Mouse (Mus musculus): Measurements from ENCODE around the gene Ostn. TPM values are rescaled to one million over a fixed set of nuclear protein-coding genes. Genes with fewer than 3 reads are reported as not detected.
"Not testable (repeated sequence)": the region's sequence is repeated elsewhere in the genome, so short reads cannot be mapped to it uniquely, and the experiment has no call there.

Gene Ostn
- polyA plus RNA-seq (2015; fragmentation: Nextera tagmentation; extraction: Ambion mirVana) = not detected in 2 replicates

DNA sequence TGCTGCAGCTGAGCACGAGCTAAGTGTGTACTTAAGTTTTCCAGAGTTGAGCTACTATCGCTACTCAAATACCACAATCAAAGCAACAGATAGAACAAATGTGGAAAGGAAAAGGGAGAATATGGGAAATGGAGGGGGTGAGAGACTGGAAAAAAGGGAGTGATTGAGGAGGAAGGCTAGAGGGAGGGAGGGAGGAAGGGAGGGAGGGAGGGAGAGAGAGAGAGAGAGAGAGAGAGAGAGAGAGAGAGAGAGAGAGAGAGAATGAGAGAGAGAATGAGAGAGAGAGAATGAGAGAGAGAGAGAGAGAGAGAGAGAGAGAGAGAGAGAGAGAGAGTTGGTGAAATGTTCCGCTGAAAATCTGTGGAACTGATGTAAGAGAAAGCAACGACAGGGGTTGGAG lies at the start of gene Ostn:
TSS of gene Ostn (plus strand) at position 301 of the 400 bp plus-strand sequence.
- not testable (repeated sequence) for H3K4me1 ChIP-seq (replicated peaks); H3K9ac ChIP-seq; H3K4me3 ChIP-seq; ATAC-seq (ENCODE audit: low FRiP score, low read depth); H3K36me3 ChIP-seq; H3K27ac ChIP-seq (replicated peaks); H3K27me3 ChIP-seq; H3K9me3 ChIP-seq; H3K4me2 ChIP-seq
- 74% methylated on average over 4 of the region's 4 CpGs for WGBS

DNA sequence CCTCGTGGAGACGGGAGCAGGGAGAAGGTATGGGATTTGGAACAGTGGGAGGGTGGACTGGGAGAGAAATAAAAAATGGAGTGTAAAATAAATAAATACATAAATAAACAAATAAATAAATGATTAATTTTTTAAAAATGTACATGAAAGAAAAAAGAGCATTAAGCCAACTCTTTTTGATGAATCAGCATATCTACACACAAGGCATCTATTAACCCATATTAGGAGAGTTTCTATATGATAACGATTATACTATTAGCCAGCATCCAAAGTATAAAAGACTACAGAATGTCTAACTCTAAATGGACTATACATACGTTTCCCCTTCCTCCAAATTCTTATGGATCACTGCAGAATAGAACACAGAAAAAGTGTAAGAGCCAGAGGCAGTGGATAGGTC lies 38.5 kb upstream of the Ostn start:
- ATAC-seq (ENCODE audit: low FRiP score, low read depth) = no peak
- no peaks in the 10 kb centered on the region for H3K9me3 ChIP-seq
- H3K4me2 ChIP-seq = no peak overlapping the region
- no peak overlapping the region for H3K27ac ChIP-seq (replicated peaks)
- no peaks in the 10 kb centered on the region for H3K4me1 ChIP-seq (replicated peaks)
- 87% methylated on average over 4 of the region's 4 CpGs for WGBS
- no peak overlapping the region for H3K9ac ChIP-seq
- H3K4me3 ChIP-seq = no peak overlapping the region
- H3K36me3 ChIP-seq = no peaks in the 10 kb centered on the region
- H3K27me3 ChIP-seq = no peaks in the 10 kb centered on the region

DNA sequence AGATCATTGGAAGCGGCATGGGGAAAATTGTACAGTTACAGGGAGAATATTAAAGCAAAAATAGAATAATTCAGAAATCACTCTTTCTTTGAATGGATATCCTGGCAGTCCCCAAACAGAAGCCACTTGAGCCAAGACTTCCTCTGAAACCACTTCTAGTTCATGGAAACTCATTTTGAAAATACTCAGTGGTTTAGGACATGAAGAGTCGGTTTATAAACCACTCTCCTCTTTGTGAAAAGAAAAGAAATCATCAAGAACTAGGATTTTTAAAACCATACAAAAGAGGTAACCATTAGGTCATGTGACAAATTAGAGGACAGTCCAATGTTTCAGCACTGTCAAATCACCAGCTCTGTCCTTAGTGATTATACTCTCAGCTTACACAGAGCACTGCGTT lies 19.9 kb upstream of the Ostn start:
- no peak overlapping the region for H3K4me2 ChIP-seq
- no peak for ATAC-seq (ENCODE audit: low FRiP score, low read depth)
- WGBS = 84% methylated on average over 3 of the region's 3 CpGs
- H3K27ac ChIP-seq (replicated peaks) = no peak overlapping the region
- no peak overlapping the region for H3K9ac ChIP-seq
- no peaks in the 10 kb centered on the region for H3K36me3 ChIP-seq
- no peak overlapping the region for H3K4me3 ChIP-seq
- no peaks in the 10 kb centered on the region for H3K4me1 ChIP-seq (replicated peaks)
- H3K9me3 ChIP-seq = no peaks in the 10 kb centered on the region
- H3K27me3 ChIP-seq = no peaks in the 10 kb centered on the region

DNA sequence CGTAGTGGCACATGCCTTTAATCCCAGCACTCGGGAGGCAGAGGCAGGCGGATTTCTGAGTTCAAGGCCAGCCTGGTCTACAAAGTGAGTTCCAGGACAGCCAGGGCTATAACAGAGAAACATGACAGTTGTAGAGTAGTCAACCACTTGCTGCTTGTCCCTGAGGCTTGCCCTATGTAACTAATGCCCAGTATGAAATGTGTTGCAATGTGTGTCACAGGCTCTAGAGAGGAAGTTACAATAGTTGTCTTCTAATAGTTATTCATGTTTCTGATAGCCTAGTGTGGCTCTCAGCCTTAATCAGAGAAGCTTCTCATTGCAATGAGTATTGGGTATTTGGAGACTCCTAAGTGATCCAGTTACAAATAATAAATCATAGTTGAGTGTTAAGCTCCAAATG lies 10.8 kb upstream of the Ostn start:
- Histone ChIP-seq H3K4me3 (no peak overlapping the region), H3K4me2 (no peak overlapping the region), H3K4me1 (replicated peaks) (no peaks in the 10 kb centered on the region), H3K27me3 (no peaks in the 10 kb centered on the region), H3K27ac (replicated peaks) (no peak overlapping the region), H3K36me3 (no peaks in the 10 kb centered on the region), H3K9me3 (no peaks in the 10 kb centered on the region), H3K9ac (no peak overlapping the region)
- 97% methylated on average over 3 of the region's 3 CpGs for WGBS
- ATAC-seq (ENCODE audit: low FRiP score, low read depth) = no peak

DNA sequence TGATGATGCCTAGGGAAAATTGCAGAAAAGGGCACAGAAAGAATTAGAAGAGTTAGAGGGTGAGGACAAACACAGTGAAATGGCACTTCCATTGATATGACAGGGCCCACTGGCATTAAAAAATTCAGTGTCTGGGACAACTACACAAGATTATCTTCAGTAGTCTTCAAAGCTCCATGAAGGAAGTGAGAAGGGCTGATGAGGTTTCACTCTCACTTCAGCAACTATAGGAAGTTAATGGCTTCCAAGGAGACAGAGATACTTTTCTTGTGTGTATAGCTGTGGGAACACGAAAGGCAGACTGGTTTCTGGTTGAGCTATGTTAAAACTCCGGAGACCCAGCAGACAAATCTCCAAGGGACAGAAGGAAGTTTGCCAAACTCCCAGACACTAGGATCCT lies 10.4 kb upstream of the Ostn start:
- Histone ChIP-seq H3K9ac (no peak overlapping the region), H3K4me3 (no peak overlapping the region), H3K27me3 (no peaks in the 10 kb centered on the region), H3K9me3 (no peaks in the 10 kb centered on the region), H3K36me3 (no peaks in the 10 kb centered on the region), H3K27ac (replicated peaks) (no peak overlapping the region), H3K4me1 (replicated peaks) (no peaks in the 10 kb centered on the region), H3K4me2 (no peak overlapping the region)
- WGBS = 80% methylated on average over 2 of the region's 2 CpGs
- ATAC-seq (ENCODE audit: low FRiP score, low read depth) = no peak

DNA sequence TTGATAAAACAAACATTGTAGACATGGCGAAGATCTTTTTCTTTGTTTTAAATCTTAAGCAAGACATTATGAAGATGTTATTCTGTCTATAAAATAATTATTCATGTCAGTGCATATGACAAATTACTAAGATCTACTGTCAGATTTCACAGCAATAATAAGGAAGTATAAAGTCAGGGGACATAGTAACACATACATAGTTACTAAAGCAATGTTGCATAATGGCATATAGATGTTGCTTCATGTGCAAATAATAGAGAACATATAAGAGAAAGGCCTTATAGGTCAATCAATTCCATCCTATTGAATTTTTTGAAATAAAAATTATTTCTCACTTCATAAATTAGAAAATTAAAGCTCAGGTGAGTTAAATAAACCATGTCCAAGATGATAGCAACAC lies 11.8 kb downstream of the Ostn start:
- Histone ChIP-seq H3K27ac (replicated peaks) (no peak overlapping the region), H3K27me3 (no peaks in the 10 kb centered on the region), H3K4me2 (no peak overlapping the region), H3K9me3 (no peaks in the 10 kb centered on the region), H3K4me3 (no peak overlapping the region), H3K4me1 (replicated peaks) (no peaks in the 10 kb centered on the region), H3K36me3 (no peaks in the 10 kb centered on the region), H3K9ac (no peak overlapping the region)
- ATAC-seq (ENCODE audit: low FRiP score, low read depth) = no peak
- 89% methylated on average over 1 of the region's 1 CpGs for WGBS

DNA sequence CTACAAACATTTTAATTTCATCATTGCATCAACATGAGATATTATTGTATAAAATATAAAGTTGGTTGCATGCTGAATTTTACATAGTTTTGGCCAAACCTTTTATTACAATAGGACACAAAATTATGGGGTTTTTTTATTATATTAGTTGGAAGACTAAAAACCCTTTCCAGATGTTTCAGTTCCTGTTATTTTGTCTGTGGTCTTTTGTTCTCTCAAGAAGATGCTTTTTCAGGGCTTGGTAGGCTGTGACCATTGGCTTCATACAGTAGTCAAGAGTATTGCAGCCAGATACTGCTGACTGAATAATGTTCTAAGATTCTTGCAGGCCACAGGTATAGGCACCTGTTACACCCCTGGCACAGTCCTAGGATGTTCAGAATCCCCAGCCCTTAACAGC lies 14.8 kb downstream of the Ostn start:
- Histone ChIP-seq H3K4me2 (no peak overlapping the region), H3K27ac (replicated peaks) (no peak overlapping the region), H3K4me1 (replicated peaks) (no peaks in the 10 kb centered on the region), H3K36me3 (no peaks in the 10 kb centered on the region), H3K27me3 (no peaks in the 10 kb centered on the region), H3K4me3 (no peak overlapping the region), H3K9me3 (no peaks in the 10 kb centered on the region), H3K9ac (no peak overlapping the region)
- ATAC-seq (ENCODE audit: low FRiP score, low read depth) = no peak

DNA sequence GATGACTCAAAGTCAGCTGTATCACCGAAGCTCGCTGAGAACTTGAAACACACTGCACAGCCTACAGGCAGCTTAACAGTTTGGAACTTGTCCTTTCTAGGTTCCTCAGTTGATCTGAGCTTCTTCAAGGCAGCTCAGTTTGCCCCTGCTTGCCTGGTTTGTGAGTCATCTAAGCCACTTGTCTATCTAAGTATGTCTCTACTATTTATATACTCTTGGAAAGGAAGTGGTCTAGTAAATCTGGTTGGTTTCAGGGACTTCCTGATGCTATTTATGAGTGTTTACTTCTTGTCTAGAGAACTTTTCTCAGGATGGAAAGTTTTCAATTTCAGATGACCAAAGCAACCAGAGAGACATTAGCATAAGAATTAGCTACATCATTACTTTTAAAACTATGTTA lies 19.2 kb downstream of the Ostn start:
- Histone ChIP-seq H3K9me3 (no peaks in the 10 kb centered on the region), H3K27ac (replicated peaks) (no peak overlapping the region), H3K4me2 (no peak overlapping the region), H3K4me1 (replicated peaks) (no peaks in the 10 kb centered on the region), H3K4me3 (no peak overlapping the region), H3K9ac (no peak overlapping the region), H3K36me3 (no peaks in the 10 kb centered on the region), H3K27me3 (no peaks in the 10 kb centered on the region)
- no peak for ATAC-seq (ENCODE audit: low FRiP score, low read depth)
- WGBS = 97% methylated on average over 2 of the region's 2 CpGs

DNA sequence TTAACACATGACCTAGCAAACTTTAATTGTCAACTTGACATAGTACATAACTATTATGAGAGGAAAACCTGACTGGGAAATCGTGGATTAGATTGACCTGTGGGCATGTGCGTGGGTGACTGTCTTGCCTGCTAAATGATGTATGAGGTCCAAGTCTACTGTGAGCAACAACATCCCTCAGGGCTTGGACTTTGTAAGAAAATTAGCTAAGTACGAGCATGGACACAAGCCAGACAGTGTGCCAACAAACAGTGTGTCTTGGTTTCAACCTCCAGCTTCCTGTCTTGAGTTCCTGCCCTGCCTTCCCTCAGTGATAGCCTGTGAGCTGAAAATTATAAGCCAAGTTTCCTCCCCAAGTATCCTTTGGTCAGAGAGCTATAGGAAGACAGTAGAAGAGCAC lies 40.2 kb downstream of the Ostn start:
- Histone ChIP-seq H3K4me3 (no peak overlapping the region), H3K4me2 (no peak overlapping the region), H3K27ac (replicated peaks) (no peak overlapping the region), H3K9ac (no peak overlapping the region), H3K9me3 (no peaks in the 10 kb centered on the region), H3K27me3 (no peaks in the 10 kb centered on the region), H3K36me3 (no peaks in the 10 kb centered on the region), H3K4me1 (replicated peaks) (no peaks in the 10 kb centered on the region)
- no peak for ATAC-seq (ENCODE audit: low FRiP score, low read depth)
- WGBS = 83% methylated on average over 3 of the region's 3 CpGs

DNA sequence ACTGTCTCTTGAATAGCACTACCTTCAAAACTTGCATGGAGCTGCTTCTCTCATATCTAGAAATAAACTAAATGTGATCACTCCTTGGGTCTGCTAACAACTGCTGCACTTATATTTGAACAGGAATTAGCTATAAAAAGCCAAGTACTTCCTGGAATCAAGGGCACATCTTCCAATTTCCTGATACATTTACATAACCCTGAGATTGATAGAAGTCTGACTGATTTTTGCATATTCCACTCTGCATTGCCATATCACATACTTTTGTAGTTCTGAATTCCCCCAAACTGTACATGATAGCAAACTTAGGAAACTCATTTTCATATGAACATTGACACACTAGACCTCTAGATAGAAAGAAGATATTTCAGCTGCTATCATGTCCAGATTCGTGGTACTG lies 41.1 kb downstream of the Ostn start:
- Histone ChIP-seq H3K4me3 (no peak overlapping the region), H3K36me3 (no peaks in the 10 kb centered on the region), H3K4me1 (replicated peaks) (no peaks in the 10 kb centered on the region), H3K9me3 (no peaks in the 10 kb centered on the region), H3K9ac (no peak overlapping the region), H3K27me3 (no peaks in the 10 kb centered on the region), H3K4me2 (no peak overlapping the region), H3K27ac (replicated peaks) (no peak overlapping the region)
- WGBS = 80% methylated on average over 1 of the region's 1 CpGs
- ATAC-seq (ENCODE audit: low FRiP score, low read depth) = no peak

DNA sequence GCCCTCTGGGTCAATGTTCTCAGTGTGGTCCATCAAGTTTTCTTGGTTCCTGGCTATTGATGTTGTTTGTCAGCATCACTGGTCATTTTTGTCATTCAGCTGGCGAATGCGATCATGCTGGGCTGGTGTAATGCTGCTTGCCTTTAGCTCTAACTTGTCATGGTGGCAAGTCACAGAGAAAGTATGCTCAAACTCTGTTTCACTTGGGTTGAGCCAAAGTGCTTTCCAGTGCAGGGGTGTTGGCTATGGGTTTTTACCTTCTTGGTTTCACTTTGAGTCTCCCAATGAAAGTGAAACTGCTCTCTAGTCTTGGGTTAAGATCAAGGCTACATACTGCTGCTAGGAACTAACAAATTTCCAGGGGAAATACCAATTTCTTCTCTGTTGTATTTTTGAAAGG lies 41.9 kb downstream of the Ostn start:
- no peaks in the 10 kb centered on the region for H3K27me3 ChIP-seq
- H3K9me3 ChIP-seq = no peaks in the 10 kb centered on the region
- 90% methylated on average over 2 of the region's 2 CpGs for WGBS
- H3K9ac ChIP-seq = no peak overlapping the region
- H3K4me2 ChIP-seq = no peak overlapping the region
- no peaks in the 10 kb centered on the region for H3K36me3 ChIP-seq
- no peak for ATAC-seq (ENCODE audit: low FRiP score, low read depth)
- H3K4me3 ChIP-seq = no peak overlapping the region
- H3K27ac ChIP-seq (replicated peaks) = no peak overlapping the region
- no peaks in the 10 kb centered on the region for H3K4me1 ChIP-seq (replicated peaks)

DNA sequence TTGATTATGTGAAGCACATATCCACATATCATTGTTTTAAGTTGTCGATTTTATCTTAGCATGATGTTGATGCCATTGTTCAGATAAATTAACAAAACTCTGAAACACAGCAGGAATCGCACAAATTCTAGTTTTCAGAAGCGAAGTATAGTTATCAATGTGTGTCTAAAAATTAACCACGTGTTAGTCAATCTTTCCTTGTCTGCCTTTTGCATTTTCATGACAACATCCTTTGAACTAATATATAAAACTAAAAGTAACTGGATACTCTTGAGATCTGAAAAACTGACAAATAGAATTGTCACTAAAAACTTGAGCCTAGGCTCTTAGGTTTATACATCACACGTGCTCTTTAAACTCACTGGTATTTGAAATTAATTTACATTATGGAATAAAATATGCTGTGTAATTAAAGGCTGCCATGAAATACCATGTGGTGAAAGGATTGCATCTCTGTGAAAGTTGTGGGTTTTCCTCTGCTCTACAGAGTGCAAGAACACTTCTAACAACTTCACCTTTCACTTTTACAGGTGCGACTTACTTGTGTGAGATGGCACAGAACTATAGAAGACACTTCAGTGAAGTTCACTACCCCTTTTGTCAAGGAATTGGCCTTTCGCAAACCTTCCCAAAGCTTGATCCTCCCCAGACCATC lies 42.7 kb downstream of the Ostn start:
- no peak for ATAC-seq (ENCODE audit: low FRiP score, low read depth)
- Histone ChIP-seq H3K27ac (replicated peaks) (no peak overlapping the region), H3K27me3 (no peaks in the 10 kb centered on the region), H3K4me1 (replicated peaks) (no peaks in the 10 kb centered on the region), H3K36me3 (no peaks in the 10 kb centered on the region), H3K9me3 (no peaks in the 10 kb centered on the region), H3K4me2 (no peak overlapping the region), H3K4me3 (no peak overlapping the region), H3K9ac (no peak overlapping the region)
- 90% methylated on average over 7 of the region's 7 CpGs for WGBS

DNA sequence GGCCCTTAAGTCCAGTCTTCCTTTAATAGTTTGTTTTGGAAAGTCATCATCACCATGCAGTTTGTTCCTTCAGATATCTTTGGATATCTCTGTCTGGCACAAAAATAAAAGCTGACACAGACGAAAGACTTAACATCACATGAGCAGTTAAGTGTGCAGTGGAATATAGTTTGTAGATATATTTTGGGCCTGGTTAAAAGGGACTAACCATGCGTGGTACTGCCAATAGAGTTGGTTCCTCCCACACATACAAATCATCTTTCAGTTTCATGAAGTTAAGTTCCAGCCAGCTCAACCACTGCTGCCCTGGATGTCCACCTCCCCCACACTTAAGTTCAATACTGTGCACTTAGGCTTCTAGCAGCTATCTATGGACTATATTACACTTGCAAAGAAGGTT lies 47.2 kb downstream of the Ostn start:
- no peak overlapping the region for H3K4me3 ChIP-seq
- no peak for ATAC-seq (ENCODE audit: low FRiP score, low read depth)
- WGBS = 87% methylated on average over 2 of the region's 2 CpGs

More for the DNA sequence above, 47.2 kb downstream of the Ostn start:
- H3K27ac ChIP-seq (replicated peaks) = no peak overlapping the region
- no peak overlapping the region for H3K4me2 ChIP-seq
- H3K4me1 ChIP-seq (replicated peaks) = no peaks in the 10 kb centered on the region
- H3K36me3 ChIP-seq = no peaks in the 10 kb centered on the region
- no peak overlapping the region for H3K9ac ChIP-seq
- H3K27me3 ChIP-seq = no peaks in the 10 kb centered on the region
- no peaks in the 10 kb centered on the region for H3K9me3 ChIP-seq

All from hindbrain, embryonic 15.5 days (tissue).